Mouse (Mus musculus): ENCODE measurements around the gene Dennd2c.
A peak's percentile ranks its signal among the peaks of the same experiment; 100 is the strongest.
"Not testable (repeated sequence)": the region's sequence is repeated elsewhere in the genome, so short reads cannot be mapped to it uniquely, and the experiment has no call there.

Dennd2c gene

GRCm38 (mm10) chr3:103123636-103124035 is 21.2 kb downstream of the Dennd2c start:
- no peak for DNase-seq

GRCm38 (mm10) chr3:103126138-103126537 is 23.7 kb downstream of the Dennd2c start:
- no peak for DNase-seq

GRCm38 (mm10) chr3:103127177-103127576 is 24.8 kb downstream of the Dennd2c start:
- no peak for DNase-seq

GRCm38 (mm10) chr3:103127721-103128120 is 25.3 kb downstream of the Dennd2c start:
- no peak for DNase-seq

- no peak for DNase-seq
Observed at GRCm38 (mm10) chr3:103128251-103128650, 25.8 kb downstream of the Dennd2c start.

GRCm38 (mm10) chr3:103129367-103130159 is 27.2 kb downstream of the Dennd2c start:
- no peak for DNase-seq

GRCm38 (mm10) chr3:103130236-103130751 is 27.9 kb downstream of the Dennd2c start:
- no peak for DNase-seq

GRCm38 (mm10) chr3:103133098-103133497 is 30.7 kb downstream of the Dennd2c start:
- no peak for DNase-seq

GRCm38 (mm10) chr3:103136414-103137077 is 34.1 kb downstream of the Dennd2c start:
- DNase-seq, result no peak

GRCm38 (mm10) chr3:103139047-103139446 is 36.6 kb downstream of the Dennd2c start:
- no peak for DNase-seq

GRCm38 (mm10) chr3:103140095-103140838 is 37.9 kb downstream of the Dennd2c start:
- not testable (repeated sequence) for DNase-seq

GRCm38 (mm10) chr3:103141287-103141686 is 38.9 kb downstream of the Dennd2c start:
- DNase-seq, result no peak

GRCm38 (mm10) chr3:103142366-103142765 is 40.0 kb downstream of the Dennd2c start:
- no peak for DNase-seq

- DNase-seq, result no peak
Observed at GRCm38 (mm10) chr3:103145336-103145735, 42.9 kb downstream of the Dennd2c start.

- DNase-seq, result no peak
Observed at GRCm38 (mm10) chr3:103145791-103146190, 43.4 kb downstream of the Dennd2c start.

GRCm38 (mm10) chr3:103146330-103147166 is 44.1 kb downstream of the Dennd2c start:
- DNase-seq, result no peak

- no peak for DNase-seq
Observed at GRCm38 (mm10) chr3:103147775-103148174, 45.4 kb downstream of the Dennd2c start.

- DNase-seq, result no peak
Observed at GRCm38 (mm10) chr3:103148941-103149340, 46.5 kb downstream of the Dennd2c start.

GRCm38 (mm10) chr3:103153761-103154160 is 51.4 kb downstream of the Dennd2c start:
- no peak for DNase-seq

- DNase-seq, result no peak
Observed at GRCm38 (mm10) chr3:103159232-103159900, 57.0 kb downstream of the Dennd2c start.

- peak; percentile 43 for DNase-seq
Observed at GRCm38 (mm10) chr3:103169771-103170170, 67.4 kb downstream of the Dennd2c start.

All from cerebellum, adult 8-10 months (tissue).